Mouse (Mus musculus): ENCODE measurements at regions not wholly inside any gene's neighbourhood (a gene's known extent, or its start where the extent isn't known, plus 50 kb on each side); places are given as distances from the start of the nearest gene placed in this dataset.

- TF ChIP-seq POLR2A (IDR thresholded peaks at IDR 0.05; ENCODE audit: borderline replicate concordance, control insufficient read depth, low read depth, low read length), result 0 out of 2 replicates have a peak, but pooled peaks have one; percentile 20
- TF ChIP-seq CTCF (IDR thresholded peaks at IDR 0.05; ENCODE audit: control insufficient read depth, insufficient read depth, low read length), result peak; percentile 61
These were observed 183.6 kb upstream of the Foxn2 start for GRCm38 (mm10) chr17:88256599-88257544.

All from bone marrow, adult 2 months (tissue).